Mouse (Mus musculus): ENCODE measurements around the gene Catsper2. TPM values are rescaled to one million over a fixed set of nuclear protein-coding genes. Genes with fewer than 3 reads are reported as not detected.
"Not testable (repeated sequence)": the region's sequence is repeated elsewhere in the genome, so short reads cannot be mapped to it uniquely, and the experiment has no call there.

Gene Catsper2
- total RNA-seq, 2 experiments from 2014 or later = 2.1 to 2.4 TPM

DNA sequence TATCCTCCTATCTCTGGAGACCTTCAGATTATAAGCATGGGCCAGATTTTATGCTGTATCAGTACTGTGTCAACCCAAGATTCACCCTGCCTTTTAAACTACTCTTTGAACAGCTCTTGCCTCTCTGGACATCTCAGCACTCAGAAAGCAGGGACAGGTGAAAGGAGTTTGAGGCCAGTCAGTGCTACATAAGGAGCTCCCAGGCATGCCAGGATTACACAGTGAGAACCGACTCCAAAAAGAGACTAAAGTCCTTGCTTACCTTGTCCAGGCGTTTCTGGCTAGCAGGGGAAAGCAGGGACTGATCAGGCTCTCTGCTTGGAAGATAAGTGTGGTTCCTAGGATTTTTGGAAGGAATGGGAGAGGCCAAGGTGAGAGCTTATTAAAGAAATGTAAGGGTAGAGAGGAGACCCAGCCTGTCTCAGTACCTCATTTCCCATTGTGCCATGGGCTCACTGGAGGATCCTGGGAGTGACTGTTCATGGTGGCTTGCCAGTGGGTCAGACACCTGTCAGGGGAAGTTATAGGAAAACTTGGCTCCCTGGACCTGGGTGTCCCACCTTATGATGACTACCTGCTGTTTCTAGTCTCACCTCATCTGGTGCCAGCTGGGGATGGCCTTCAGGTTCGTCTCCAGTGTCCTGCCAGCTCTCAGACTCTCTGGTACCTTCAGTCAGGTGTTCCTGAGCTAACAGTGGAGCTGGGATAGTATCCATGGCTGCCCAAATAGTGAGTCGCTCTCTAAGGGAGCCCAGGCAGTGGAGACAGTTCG lies 27.4 kb upstream of the Catsper2 start:
- intact Hi-C loops (cut with DNase I; ENCODE audit: low total_unique reads) = no loop called here
- no peak for DNase-seq

DNA sequence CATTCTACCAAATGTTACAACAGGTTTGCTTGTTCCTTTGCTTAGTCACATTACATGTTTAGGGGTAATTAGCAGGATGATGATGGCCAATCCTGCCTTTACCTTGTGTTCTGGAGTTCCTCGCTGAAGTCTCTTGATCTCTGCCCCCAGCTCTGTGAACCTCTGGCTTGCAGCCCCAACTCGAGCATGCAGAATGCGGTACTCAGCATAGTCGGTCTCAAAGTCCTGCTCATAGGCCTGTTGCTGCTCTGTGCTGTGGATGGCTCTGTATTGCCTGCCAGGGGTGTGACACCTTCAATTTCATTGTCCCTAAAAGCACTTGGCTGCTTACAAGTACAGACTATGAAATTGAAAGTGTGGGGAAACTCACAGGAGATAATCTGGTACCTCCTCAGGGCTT lies 26.2 kb upstream of the Catsper2 start:
- DNase-seq = no peak
- intact Hi-C loops (cut with DNase I; ENCODE audit: low total_unique reads) = no loop called here

DNA sequence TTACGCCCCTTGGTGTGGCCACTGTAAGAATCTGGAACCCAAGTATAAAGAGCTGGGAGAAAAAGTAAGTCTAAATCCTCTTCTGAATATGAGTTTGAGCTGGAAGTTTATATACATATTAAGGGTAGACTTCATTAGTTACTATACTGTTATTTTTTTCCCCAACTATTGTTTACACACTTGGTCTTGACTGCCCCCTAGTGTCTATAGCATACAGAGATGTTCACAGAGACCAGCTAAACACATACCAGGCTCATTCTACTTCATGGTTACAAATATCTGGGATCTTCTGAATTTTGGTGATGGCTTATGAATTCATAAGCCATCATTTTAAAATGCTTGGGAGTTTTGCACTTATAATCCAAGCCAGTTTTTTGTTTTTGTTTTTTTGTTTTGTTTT lies 21.3 kb upstream of the Catsper2 start:
- intact Hi-C loops (cut with DNase I; ENCODE audit: low total_unique reads) = no loop called here

DNA sequence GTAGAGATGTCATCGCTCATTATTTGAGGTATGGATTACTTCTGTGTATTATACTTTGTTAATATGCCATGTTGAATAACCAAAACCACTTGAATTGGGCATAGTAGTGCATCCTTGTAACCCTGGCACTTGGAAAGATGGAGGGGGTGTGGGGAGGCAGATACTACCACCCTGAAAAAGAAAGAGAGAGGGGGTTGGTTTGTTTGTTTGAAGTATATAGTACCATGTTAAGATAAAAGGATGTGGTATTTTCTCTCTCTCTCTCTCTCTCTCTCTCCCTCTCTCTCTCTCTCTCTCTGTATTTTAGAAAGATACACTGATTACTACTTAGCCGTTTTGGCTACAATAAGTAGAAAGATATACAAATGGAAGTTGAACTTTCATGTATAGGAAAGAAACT lies 12.3 kb upstream of the Catsper2 start:
- intact Hi-C loops (cut with DNase I; ENCODE audit: low total_unique reads) = no loop called here
- no peak for DNase-seq

More for the DNA sequence above, 21.3 kb upstream of the Catsper2 start:
- no peak for DNase-seq

DNA sequence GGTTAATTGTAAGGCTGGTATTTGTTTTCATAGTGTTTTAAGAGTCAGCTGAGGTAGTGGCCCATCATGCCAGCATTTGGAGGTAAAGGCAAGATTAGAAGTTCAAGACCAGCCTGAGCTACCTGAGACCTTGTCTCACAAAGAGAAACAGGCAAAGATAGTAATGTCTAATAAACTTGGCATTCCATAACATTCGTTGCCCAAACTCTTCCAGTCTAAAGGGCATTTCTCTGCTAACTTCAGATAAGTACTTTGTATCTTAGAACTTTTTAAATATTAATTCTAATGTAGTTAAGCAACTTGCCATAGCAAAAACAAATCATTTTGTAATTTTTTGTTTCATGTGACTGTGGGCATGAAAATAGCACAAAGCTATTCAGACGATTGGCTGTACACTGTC lies 9.6 kb upstream of the Catsper2 start:
- no peak for DNase-seq
- intact Hi-C loops (cut with DNase I; ENCODE audit: low total_unique reads) = no loop called here

DNA sequence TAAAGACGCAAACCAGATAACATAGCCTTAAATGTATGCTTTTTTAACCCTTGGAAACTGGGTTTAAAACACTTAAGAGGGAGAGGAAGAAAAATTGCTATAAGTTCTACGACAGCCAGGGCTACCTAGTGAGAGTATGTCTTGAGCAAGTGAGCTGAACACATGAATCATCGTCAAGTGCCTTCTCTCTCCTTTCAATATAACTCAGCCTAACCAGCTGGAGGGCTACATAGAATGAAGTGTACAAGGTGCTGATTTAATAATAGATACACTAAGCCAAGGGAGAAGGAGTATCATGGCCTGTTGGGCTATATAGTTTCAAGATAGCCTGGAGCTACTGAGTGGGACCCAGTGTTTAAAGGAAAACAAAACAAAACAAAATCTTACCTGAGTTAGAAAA lies 4.9 kb upstream of the Catsper2 start:
- DNase-seq = no peak
- intact Hi-C loops (cut with DNase I; ENCODE audit: low total_unique reads) = no loop called here

DNA sequence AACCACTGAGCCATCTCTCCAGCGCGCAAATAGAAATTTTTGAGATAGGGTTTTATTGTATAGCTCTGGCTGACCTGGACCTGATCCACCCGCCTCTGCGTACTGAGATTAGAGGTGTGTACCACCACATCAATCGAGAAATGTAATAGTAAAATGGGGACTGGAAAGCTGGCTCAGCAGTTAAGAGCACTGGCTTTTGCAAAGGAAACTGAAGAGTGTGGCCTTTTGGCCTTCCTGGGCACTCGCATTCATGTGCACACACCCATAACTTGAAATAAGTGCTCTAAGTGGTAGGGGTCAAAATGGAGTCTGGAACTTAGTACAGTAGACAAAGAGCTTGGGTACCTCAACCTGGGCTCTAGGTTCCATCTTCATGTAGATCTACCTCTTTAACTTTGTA lies 2.8 kb upstream of the Catsper2 start:
- intact Hi-C loops (cut with DNase I; ENCODE audit: low total_unique reads) = no loop called here
- no peak for DNase-seq

DNA sequence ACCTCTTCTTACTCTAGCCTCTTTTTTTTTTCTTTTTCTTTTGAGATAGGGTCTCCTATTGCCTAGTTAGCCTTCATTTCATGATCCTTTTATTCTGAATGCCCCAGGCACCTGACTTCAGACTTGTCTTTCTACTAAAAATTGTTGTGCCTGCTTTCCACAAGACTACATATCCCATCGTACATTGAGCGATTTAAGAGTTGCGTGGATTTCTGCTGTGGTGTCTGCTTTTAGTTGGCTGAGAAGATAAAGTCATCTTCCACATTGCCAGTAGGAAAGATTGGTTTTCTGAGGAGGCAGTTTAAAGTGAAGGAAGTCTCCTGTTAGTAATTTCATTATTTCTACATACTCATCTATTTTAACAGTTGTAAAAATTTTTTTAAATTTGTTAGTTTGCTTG lies 2.0 kb upstream of the Catsper2 start:
- no peak for DNase-seq
- intact Hi-C loops (cut with DNase I; ENCODE audit: low total_unique reads) = no loop called here

DNA sequence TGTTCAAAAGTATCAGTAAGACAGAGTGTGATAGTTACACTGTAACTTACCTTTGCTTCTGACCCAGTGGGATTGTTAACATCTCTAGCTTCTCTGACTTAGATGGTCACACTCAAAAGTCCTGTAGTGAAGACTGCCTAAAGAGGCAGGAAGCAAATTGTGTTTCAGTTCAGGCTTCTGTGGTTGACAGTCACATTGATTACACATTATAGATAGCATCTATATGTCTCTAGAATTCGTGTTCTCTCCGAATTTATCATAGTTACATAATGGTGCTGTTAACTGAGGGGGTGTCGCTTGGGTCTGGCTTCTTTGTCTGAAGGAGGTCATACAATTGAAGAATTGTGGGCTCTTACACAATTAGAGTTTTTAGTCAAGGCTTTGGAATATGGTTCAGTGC lies 1.5 kb upstream of the Catsper2 start:
- intact Hi-C loops (cut with DNase I; ENCODE audit: low total_unique reads) = no loop called here
- DNase-seq = no peak

DNA sequence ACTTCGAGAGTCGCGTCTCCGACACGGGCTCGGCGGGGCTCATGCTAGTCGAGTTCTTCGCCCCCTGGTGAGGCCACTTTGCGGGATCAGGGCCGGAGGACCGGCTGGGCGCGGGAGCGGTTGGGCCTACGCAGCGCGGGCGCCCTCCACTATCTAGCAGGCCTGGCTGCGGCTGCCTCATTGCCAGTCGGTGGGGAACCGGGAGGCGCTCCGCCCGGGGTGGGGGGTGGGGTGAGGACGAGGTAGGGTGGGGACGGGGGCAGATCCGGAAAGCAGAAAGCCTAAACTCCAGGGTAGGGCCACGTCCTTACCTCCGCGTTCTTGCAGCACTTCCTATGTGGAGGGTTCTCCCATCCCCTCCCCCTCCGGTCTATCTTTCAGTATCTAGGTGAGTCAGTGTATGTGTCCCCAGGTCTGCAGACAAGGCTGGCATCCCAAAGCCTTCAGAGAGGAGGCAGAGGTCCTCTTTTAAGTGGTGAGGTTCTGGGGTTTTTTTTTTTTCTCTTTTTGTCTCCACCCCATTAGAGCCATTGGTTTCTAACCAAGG lies 620 bp upstream of the Catsper2 start:
- DNase-seq = no peak
- intact Hi-C loops (cut with DNase I; ENCODE audit: low total_unique reads) = no loop called here

DNA sequence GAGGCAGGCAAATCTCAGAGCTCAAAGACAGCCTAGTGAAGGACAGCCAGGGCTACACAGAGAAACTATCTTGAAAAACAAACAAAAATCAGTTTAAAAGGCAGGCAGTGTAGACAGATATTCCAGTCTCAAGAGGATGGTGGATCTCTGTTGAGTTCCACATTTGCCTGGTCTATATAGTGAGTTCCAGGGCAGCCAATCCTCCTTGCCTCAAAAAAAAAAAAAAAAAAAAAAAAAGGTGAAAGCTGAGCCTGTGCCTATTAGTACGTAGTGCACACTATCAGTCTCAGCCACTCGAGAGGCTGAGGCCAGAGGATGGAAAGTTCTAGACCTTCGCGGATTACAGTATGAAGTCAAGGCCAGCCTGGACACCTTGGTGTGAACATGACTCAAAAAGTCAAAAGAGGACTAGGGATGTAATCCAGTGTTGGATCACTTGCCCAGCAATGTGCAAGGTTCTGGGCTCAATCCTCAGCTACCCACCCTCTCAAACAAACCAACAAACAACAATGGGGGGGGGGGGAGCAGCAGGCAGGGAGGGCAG lies 677 bp downstream of the Catsper2 start:
- intact Hi-C loops (cut with DNase I; ENCODE audit: low total_unique reads) = no loop called here

DNA sequence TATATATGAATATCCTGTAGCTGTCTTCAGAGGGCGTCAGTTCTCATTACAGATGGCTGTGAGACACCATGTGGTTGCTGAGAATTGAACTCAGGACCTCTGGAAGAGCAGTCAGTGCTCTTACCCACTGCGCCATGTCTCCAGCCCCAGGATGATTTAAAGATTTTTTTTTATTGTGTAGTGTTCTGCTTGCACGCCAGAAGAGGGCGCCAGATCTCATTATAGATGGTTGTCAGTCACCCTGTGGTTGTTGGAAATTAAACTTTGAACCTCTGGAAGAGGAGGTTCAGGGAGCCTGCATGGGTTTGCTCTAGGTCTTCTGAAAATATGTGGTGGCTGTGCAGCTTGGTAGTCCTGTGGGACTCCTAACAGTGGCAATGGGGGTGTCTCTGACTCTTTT lies 5.4 kb downstream of the Catsper2 start:
- intact Hi-C loops (cut with DNase I; ENCODE audit: low total_unique reads) = no loop called here
- peak; percentile 7 for DNase-seq

More for the DNA sequence above, 677 bp downstream of the Catsper2 start:
- no peak for DNase-seq

DNA sequence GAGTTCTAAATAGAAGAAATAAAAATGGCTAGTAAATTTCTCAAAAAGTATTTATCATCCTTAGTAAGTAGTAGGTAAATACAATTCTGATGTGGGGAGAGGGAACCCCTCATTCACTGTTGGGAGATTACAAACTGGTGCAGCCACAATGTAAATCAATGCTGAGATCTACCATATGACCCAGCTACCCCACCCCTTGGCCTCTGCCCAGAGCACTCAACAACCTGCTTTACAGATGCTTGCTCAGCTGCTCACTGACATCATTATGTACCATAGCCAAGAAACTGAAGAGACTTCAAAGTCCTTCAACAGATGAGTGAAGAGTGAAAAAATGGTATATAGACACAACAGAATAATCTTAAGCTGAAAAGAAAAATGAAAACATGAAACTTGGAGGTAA lies 10.3 kb downstream of the Catsper2 start:
- intact Hi-C loops (cut with DNase I; ENCODE audit: low total_unique reads) = no loop called here
- no peak for DNase-seq

DNA sequence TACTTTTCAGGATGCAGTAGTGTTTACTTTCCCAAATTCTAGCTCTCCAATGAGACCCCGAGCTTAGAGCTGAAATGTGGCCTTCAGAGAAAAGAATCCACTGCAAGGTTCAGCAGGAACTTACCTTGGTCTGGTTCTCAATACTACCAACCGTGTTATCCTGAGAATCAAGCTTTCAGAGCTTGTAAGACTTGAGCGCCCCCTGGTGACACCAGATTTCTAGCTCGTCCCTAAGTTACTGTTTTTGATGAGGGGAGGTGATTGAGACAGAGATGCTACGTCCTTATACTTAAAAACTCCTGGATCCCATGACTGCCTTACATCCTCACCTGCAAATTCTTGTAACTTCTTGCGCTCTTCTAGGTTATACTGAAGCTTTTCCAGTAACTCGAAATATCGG lies 17.0 kb downstream of the Catsper2 start:
- DNase-seq = peak; percentile 75
- intact Hi-C loops (cut with DNase I; ENCODE audit: low total_unique reads) = no loop called here

DNA sequence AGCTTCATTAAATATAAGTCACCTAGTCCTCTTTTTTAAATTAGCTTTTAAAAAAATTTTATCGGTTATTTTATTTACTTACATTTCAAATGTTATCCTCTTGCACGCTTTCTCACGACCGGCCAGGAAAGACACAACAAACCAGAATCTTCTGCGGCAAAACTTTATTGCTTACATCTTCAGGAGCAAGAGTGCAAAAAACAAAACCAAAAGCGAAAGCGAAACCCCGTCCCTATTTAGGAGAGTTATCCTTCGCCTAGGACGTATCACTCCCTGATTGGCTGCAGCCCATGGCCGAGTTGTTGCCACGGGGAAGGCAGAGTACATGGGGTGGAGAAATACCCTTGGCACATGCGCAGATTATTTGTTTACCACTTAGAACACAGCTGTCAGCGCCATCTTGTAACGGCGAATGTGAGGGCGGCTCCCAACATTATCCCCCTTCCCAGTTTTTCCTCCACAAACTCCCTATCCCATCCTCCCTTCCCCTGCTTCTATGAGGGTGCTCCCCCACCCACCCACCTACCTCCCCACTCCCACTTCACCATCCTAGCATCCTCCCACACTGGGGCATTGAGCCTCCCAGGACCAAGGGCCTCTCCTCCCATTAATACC lies 26.5 kb downstream of the Catsper2 start, which contains the start of gene Strc:
Strc (minus strand) TSS at position 208 of the 615 bp plus-strand sequence.
- intact Hi-C loops (cut with DNase I; ENCODE audit: low total_unique reads); DNase-seq: not testable (repeated sequence)

DNA sequence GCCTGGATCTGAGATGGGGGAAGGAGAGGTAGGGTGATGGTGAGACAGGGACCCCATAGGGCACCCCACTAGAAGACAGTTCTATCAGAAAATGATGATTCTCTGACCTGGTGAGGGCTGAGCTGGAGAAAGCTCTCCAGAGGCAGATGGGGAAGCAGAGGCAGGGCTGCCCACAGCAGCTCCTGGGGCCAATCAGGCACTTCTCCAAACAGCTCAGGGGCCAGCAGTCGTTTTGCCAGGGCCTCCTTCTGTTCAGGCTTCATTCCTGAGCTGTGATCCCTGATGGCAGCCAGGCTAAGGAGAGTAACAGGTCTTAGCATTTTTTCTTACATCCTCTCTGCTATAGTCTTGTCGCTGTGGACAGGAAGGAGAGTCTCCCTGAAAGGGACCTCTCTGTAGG lies 38.8 kb downstream of the Catsper2 start:
- no peak for DNase-seq
- intact Hi-C loops (cut with DNase I; ENCODE audit: low total_unique reads) = no loop called here

DNA sequence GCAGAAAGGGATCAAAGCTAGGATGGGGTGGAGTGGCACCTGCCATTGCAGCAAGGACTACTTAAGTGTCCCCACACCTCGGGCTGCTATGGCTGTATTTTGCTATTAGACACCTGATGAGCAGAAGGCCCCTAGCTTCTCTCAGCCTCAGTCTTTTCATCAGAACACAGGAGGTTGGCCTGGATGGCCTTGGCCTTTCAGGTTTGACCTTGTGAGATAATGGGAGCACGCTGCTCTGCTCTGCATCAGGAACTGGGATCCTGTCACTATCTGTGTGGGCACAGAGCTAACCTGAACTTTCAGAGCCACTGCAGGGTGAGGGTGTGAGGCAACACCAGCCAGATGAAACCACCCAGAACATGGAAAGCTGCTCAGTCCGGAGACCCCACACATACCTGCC lies 41.3 kb downstream of the Catsper2 start:
- intact Hi-C loops (cut with DNase I; ENCODE audit: low total_unique reads) = no loop called here
- DNase-seq = no peak

DNA sequence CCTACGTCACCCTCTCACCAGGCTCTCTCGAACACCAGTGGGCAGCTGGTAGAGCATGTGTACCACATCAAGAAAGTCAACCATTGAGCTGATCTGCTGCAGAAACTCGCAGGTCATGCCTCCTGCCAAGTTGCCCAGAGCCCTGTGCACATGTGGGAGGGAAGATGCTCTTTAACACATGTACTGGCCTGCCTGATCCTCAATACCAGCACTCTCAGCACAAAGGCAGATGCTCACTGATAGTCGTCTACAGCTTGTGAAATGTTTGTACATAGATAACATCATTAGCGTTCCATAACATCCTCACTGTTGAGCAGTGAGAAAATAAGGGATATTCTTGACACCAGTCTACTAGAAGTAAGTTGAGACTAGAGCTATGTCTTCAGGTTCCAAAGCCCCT lies 42.7 kb downstream of the Catsper2 start:
- no peak for DNase-seq

DNA sequence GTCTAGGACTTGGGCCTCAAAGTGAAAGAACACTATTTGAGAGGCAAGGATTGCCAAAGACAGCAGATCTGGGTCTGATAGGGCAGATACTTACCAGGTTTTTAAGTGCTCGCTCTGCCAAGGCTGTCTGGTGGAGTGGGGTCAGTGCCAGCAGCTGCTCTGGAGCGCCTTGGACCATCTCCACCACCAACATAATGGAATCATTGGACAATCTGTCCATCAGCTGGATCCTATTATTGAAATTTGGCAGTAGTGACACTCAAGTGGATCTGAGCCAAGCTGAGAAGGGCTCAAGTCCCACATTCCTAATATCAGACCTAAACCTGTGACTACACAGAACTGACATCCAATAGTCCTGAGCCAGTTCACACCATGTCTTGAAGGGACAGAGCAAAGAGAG lies 44.8 kb downstream of the Catsper2 start:
- intact Hi-C loops (cut with DNase I; ENCODE audit: low total_unique reads) = no loop called here
- no peak for DNase-seq

More for the DNA sequence above, 42.7 kb downstream of the Catsper2 start:
- intact Hi-C loops (cut with DNase I; ENCODE audit: low total_unique reads) = no loop called here

DNA sequence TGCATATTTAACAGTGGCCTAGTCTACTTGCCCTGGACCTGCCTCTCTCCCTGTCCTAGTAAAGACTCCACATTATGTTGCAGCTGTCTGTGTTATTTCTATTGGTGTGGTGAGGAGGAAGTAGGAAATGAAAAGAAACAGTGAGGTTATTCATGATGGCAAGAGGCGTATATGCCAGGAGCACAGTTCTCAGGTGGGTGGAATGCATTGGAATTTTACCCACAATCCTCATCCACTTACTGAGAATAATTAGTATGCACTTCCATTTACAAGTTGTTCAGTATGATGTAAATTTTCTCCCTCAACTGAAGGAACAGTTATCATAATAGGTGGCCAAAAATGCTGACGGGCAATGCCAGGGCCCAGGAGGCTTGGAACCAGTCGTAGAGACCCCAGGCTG lies 49.9 kb downstream of the Catsper2 start:
- DNase-seq = no peak
- intact Hi-C loops (cut with DNase I; ENCODE audit: low total_unique reads) = no loop called here

DNA sequence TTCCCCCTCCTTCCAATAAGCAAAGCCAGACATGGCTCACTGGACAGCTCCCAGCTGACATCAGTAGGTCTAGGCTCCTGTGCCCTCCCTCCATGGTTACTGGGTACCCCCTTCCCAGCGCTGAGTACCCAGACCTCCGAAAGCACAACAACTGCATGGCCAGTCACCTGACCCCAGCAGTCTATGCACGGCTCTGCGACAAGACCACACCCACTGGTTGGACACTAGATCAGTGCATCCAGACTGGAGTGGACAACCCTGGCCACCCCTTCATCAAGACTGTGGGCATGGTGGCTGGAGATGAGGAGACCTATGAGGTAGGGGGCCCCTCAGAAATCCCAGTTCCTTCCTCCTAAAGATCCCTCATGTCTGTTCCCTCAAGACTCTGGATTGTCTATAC lies 54.1 kb downstream of the Catsper2 start:
- no peak for DNase-seq
- intact Hi-C loops (cut with DNase I; ENCODE audit: low total_unique reads) = no loop called here

Data from gastrocnemius, postnatal 14 days (tissue).